Mouse (Mus musculus) intestine, embryonic 14.5 days (tissue): ENCODE measurements at regions not wholly inside any gene's neighbourhood (a gene's known extent, or its start where the extent isn't known, plus 50 kb on each side); places are given as distances from the start of the nearest gene placed in this dataset.
A peak's percentile ranks its signal among the peaks of the same experiment; 100 is the strongest.

Source experiments
- ATAC-seq: fragments of 200-750 bp; cut with Nextera tagmentation; replicated peaks from 2 replicates; pipeline ENCODE4 v1.8.0; 2017; ENCODE audit warnings: low read depth, moderate number of reproducible peaks, moderate TSS enrichment, moderate library complexity; ENCODE audit not compliant: low FRiP score, low TSS enrichment
- DNase-seq: peaks from one replicate; pipeline ENCODE4 v3.0.0-alpha.2; 2018; ENCODE audit warnings: low spot score
- H3K27ac ChIP-seq: fragments of 300-500 bp; sonication (generic); 2 replicates; pipeline ENCODE4 v1.5.1; 2014; ENCODE audit warnings: low read depth, mild to moderate bottlenecking, control low read depth
- H3K27me3 ChIP-seq: fragments of 300-500 bp; sonication (generic); replicated peaks from 2 replicates; pipeline ENCODE4 v1.6.1; 2014; ENCODE audit warnings: low read length, control low read depth; ENCODE audit not compliant: control insufficient read depth, insufficient read depth
- H3K36me3 ChIP-seq: fragments of 300-500 bp; sonication (generic); 2 replicates; pipeline ENCODE4 v1.6.1; 2014; ENCODE audit warnings: low read length, control low read depth; ENCODE audit not compliant: control insufficient read depth, insufficient read depth
- H3K4me1 ChIP-seq: fragments of 300-500 bp; sonication (generic); replicated peaks from 2 replicates; pipeline ENCODE4 v1.6.1; 2014; ENCODE audit warnings: low read length, control low read depth, mixed read lengths; ENCODE audit not compliant: control insufficient read depth, insufficient read depth
- H3K4me2 ChIP-seq: fragments of 300-500 bp; sonication (generic); 2 replicates; pipeline ENCODE4 v1.6.1; 2014; ENCODE audit warnings: low read length
- H3K4me3 ChIP-seq: fragments of 300-500 bp; sonication (generic); 2 replicates; pipeline ENCODE4 v1.5.1; 2014; ENCODE audit warnings: low read depth, low read length, control low read depth, mixed read lengths
- H3K9ac ChIP-seq: fragments of 300-500 bp; sonication (generic); 2 replicates; pipeline ENCODE4 v1.6.1; 2014; ENCODE audit warnings: mild to moderate bottlenecking, low read length
- H3K9me3 ChIP-seq: fragments of 300-500 bp; sonication (generic); 2 replicates; pipeline ENCODE4 v1.6.1; 2016; ENCODE audit warnings: low read length, control low read depth; ENCODE audit not compliant: control insufficient read depth
- WGBS: fragments of 180-500 bp; shearing (Covaris S2); extraction: QIAGEN DNeasy Blood & Tissue Kit; methylation state at CpG from one replicate; pipeline ENCODE4 v1.1.7; 2014; 5-methylcytosine and 5-hydroxymethylcytosine counted together

DNA sequence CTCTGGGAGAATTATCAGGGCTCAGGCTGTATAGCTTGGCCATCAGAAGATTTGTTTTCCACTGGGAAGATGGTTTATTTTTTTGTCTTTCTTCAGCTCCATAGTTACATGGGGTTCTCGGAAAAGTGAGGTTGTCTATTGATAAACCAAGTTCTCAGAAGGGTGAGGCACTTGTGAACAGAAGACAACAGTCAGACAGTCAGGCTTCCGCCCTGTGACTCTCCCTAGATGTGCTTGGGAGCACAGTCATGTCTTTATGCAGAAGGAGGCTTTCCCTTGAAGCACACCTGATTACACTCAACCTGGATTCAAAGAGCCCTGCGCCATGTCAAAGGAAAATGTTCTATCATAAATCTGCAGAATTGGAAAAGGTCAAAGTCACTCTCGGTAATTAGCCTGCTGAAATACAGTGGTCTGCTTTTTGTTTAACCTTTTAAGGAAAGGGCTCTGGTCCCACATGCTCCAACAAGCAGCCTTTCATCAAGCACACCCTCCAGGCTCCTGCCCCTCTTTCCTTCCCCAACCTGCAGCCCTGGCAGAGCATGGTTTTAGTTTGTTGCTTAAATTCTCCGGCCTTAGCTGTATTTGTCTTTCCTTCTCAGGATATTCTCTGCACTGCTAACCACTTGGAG, 152.8 kb upstream of the Bmp2 start:
- Histone ChIP-seq H3K9ac (no peak overlapping the region), H3K27me3 (no peaks in the 10 kb centered on the region), H3K4me2 (no peak overlapping the region), H3K36me3 (no peaks in the 10 kb centered on the region), H3K9me3 (no peaks in the 10 kb centered on the region), H3K4me3 (no peak overlapping the region), H3K27ac (0 out of 2 replicates have a peak overlapping the region, but pooled peaks have one; percentile 5), H3K4me1 (peaks cover 4% of the 10 kb centered on the region)
- ATAC-seq (0 out of 2 replicates have a peak, but pooled peaks have one; percentile 27), DNase-seq (no peak)
- 28% methylated on average over 5 of the region's 5 CpGs for WGBS

DNA sequence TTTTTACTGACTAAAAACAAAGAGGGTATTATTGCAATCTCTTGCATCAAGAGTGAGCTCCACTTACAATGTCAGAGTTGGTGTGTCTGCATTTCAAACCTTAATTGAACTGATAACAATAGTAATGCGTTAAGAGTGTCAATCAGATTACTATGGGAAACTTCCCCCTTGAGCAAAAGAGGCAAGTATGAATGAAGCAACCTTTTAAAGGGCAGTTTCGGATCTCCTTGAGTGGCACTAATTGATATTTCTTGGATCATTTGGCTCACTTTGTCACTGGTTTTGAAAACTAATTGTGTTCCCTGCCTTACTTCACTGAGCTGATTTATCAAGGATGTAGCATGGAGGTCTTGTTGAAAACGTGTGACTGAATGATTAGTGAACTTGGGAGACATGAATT, 151.0 kb upstream of the Bmp2 start:
- Histone ChIP-seq H3K27me3 (no peaks in the 10 kb centered on the region), H3K9ac (no peak overlapping the region), H3K9me3 (no peaks in the 10 kb centered on the region), H3K4me3 (no peak overlapping the region), H3K4me1 (peaks cover 4% of the 10 kb centered on the region), H3K36me3 (no peaks in the 10 kb centered on the region), H3K27ac (no peak overlapping the region), H3K4me2 (no peak overlapping the region)
- 73% methylated on average over 3 of the region's 3 CpGs for WGBS
- DNase-seq (no peak), ATAC-seq (no peak)

DNA sequence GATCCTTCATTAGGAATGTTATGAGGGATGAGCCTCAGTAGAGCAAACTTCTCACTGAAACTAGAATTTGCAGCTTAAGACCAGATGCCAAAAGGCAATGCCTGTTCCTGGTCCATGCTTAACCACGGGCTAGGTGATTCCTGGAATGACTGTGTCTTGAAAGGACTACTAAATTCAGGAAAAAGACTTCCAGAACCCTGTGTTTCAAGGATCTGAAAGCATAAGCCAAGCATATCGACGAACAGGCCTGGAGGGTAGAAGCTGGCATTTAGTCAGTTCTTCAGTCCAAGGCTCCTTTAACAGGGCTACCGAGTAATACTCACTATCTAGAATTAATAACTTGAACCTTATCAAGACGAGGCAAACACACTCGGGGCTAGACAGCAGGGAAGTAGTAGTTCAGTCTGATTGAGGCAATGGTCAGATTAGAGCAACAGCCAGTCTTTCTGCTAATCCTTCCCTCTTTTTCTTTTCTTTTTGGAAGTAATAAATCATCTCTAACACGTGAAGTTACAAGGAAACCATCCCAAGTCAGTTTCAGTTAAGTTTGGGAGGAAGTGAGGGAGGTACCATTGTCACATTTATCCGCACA, 134.9 kb upstream of the Bmp2 start:
- H3K9me3 ChIP-seq = no peaks in the 10 kb centered on the region
- no peak overlapping the region for H3K27ac ChIP-seq
- H3K4me3 ChIP-seq = no peak overlapping the region
- WGBS = 66% methylated on average over 8 of the region's 8 CpGs
- ATAC-seq (no peak), DNase-seq (peak; percentile 47)
- H3K4me2 ChIP-seq = no peak overlapping the region
- H3K27me3 ChIP-seq = no peaks in the 10 kb centered on the region
- no peaks in the 10 kb centered on the region for H3K4me1 ChIP-seq
- H3K9ac ChIP-seq = no peak overlapping the region
- no peaks in the 10 kb centered on the region for H3K36me3 ChIP-seq

GRCm38 (mm10) chr2:133419686-133420303, 132.2 kb upstream of the Bmp2 start:
- H3K27ac ChIP-seq = 0 out of 2 replicates have a peak overlapping the region, but pooled peaks have one; percentile 29
- peak; percentile 51 for DNase-seq

GRCm38 (mm10) chr2:133425538-133425937, 126.4 kb upstream of the Bmp2 start:
- Histone ChIP-seq H3K4me2 (no peak overlapping the region), H3K9me3 (no peaks in the 10 kb centered on the region), H3K4me1 (no peaks in the 10 kb centered on the region), H3K36me3 (no peaks in the 10 kb centered on the region), H3K27me3 (no peaks in the 10 kb centered on the region), H3K4me3 (no peak overlapping the region), H3K27ac (no peak overlapping the region), H3K9ac (no peak overlapping the region)
- DNase-seq (peak; percentile 34), ATAC-seq (no peak)
- 62% methylated on average over 5 of the region's 5 CpGs for WGBS

More at GRCm38 (mm10) chr2:133419686-133420303, 132.2 kb upstream of the Bmp2 start:
- no peak overlapping the region for H3K4me3 ChIP-seq
- H3K4me2 ChIP-seq = no peak overlapping the region
- no peaks in the 10 kb centered on the region for H3K27me3 ChIP-seq
- 66% methylated on average over 6 of the region's 6 CpGs for WGBS
- no peaks in the 10 kb centered on the region for H3K9me3 ChIP-seq
- peak; percentile 69 for ATAC-seq
- no peak overlapping the region for H3K9ac ChIP-seq
- no peaks in the 10 kb centered on the region for H3K36me3 ChIP-seq
- H3K4me1 ChIP-seq = no peaks in the 10 kb centered on the region

DNA sequence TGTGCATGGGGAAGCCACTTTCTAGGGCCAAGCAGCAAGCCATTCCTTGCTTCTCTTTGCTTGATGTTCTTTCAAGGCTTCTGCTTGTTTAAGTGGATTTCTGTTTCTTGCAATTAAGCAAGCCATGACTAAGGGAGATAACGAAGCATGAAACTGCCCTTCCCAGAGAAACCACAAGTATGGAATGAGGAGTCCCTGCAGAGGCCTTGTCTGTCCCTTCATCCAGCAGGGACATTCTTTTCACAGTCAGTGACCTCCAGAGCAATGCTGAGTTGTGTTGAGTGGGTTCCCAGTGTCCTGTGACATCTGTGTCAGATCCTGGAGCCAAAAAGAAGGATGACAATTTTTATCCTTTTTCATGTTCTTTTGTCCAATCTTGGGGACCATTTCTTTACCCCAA, 124.9 kb upstream of the Bmp2 start:
- Histone ChIP-seq H3K36me3 (no peaks in the 10 kb centered on the region), H3K9me3 (no peaks in the 10 kb centered on the region), H3K4me1 (no peaks in the 10 kb centered on the region), H3K9ac (no peak overlapping the region), H3K4me3 (no peak overlapping the region), H3K27me3 (no peaks in the 10 kb centered on the region), H3K27ac (no peak overlapping the region), H3K4me2 (no peak overlapping the region)
- DNase-seq (peak; percentile 37), ATAC-seq (no peak)
- 73% methylated on average over 1 of the region's 1 CpGs for WGBS

DNA sequence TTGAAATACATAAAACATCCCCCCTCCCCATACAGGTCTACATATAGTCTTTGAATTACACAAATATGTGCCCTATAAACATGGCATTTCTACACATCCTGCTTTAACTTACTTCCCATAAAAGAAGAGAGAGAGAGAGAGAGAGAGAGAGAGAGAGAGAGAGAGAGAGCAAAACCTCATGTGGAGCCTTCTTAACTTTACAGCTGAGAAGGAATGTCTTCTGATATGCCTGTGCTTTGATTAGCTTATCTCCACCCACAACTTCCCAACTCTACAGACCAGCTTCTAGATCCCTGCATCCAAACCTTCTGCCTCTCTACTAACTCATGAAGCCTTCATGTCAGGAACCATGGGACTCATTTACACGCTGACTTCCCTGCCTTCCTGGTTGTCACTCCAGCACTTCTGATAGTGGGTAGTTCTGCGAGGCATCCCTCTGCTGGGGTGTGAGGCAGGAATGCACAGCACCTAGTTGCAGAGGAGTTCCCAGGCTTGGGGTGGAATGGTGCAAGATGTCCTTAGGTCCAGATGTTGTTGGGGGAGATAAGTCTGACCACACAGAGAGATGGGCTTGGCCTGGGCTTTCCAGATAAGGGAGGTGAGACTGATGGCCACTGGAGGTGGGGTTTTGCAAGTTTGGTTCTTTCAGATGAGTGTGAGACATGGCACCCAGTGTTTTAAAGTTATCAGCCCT, 122.4 kb upstream of the Bmp2 start:
- ATAC-seq (no peak), DNase-seq (peak; percentile 32)
- H3K9ac ChIP-seq = no peak overlapping the region
- no peaks in the 10 kb centered on the region for H3K27me3 ChIP-seq
- no peaks in the 10 kb centered on the region for H3K4me1 ChIP-seq
- H3K9me3 ChIP-seq = no peaks in the 10 kb centered on the region
- no peak overlapping the region for H3K27ac ChIP-seq
- H3K36me3 ChIP-seq = no peaks in the 10 kb centered on the region
- no peak overlapping the region for H3K4me3 ChIP-seq
- WGBS = 54% methylated on average over 2 of the region's 2 CpGs
- H3K4me2 ChIP-seq = no peak overlapping the region

DNA sequence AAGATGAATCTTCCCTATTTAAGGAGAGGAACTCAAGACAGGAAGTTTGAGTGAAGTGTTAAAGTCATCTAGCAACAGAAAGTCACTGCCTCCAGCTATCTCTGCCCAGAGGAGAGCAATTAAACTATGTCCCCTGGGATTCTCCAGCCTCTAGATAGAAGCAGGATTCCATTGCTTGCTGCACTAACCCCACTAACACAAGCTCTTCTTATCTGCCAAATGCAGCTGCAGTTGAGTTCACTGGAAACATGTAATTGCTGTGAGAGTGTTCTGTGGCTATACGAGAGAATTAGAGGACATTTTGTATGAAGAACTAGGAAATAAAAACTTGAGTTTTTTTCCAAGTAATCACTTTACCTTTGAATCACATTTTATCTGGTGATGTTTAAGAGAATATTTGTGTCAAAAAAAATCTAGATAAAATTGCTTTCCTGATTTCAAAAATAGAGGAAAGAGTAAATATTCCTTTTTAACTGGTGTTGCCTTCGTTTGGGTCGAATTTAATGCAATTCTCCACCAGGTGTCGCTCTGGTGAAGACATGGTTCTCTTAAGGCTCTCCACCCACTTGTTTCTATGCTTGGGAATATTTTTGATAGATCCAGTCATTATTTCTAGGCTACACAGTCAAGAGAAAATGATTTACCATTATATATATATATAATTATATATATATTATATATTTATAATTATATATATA, 121.1 kb upstream of the Bmp2 start:
- Histone ChIP-seq H3K27ac (no peak overlapping the region), H3K4me1 (no peaks in the 10 kb centered on the region), H3K27me3 (no peaks in the 10 kb centered on the region), H3K9ac (no peak overlapping the region), H3K4me3 (no peak overlapping the region), H3K4me2 (no peak overlapping the region), H3K9me3 (no peaks in the 10 kb centered on the region), H3K36me3 (no peaks in the 10 kb centered on the region)
- WGBS = 50% methylated on average over 4 of the region's 4 CpGs
- ATAC-seq (no peak), DNase-seq (peak; percentile 51)
